Mouse (Mus musculus) brain, embryonic 14.5 days (tissue): Measurements from ENCODE around the gene Ube2r2.

Experiments
- CTCF ChIP-seq: fragments of 200-500 bp; IDR thresholded peaks from 2 replicates; pipeline ENCODE4 v1.5.1; 2012; ENCODE audit warnings: inconsistent platforms, mild to moderate bottlenecking, moderate library complexity, borderline replicate concordance; ENCODE audit not compliant: insufficient read depth, insufficient read length; ENCODE audit errors: extremely low read depth
- POLR2A ChIP-seq: fragments of 200-500 bp; IDR thresholded peaks from 2 replicates; pipeline ENCODE4 v1.6.1; 2012; ENCODE audit warnings: mild to moderate bottlenecking, inconsistent platforms, borderline replicate concordance; ENCODE audit not compliant: poor library complexity, insufficient read depth, insufficient read length, severe bottlenecking; ENCODE audit errors: extremely low read depth

DNA sequence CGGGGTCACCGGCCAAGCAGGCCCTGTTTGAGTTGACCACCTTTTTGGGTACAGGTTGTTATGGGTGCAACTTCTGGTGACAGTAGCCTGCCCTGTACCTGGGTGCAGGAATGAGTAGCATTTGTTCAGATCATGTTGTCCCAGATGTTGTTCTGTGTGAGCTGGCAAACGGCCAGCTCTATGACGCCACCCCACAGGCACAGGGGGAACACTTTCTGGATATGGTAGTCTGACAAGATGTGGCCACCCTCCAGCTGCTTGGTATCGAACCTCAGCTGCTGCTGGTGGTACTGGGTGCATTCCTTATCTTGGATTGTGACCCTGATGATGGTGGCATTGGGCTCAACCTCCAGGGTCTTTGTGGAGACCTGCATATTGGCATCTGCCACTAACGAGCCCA is 3.1 kb upstream of the Ube2r2 start:
- TF ChIP-seq CTCF (no peak), POLR2A (no peak)
